Mouse (Mus musculus) spleen, adult 10 weeks (tissue): ENCODE measurements around the gene Hus1b. TPM values are rescaled to one million over a fixed set of nuclear protein-coding genes. Genes with fewer than 3 reads are reported as not detected.

Experiments used
- polyA plus RNA-seq: library from polyadenylated mRNA; stranded (reverse); fragments of 350-450 nt; fragmentation: Illumina TruSeq; extraction: RNeasy Lipid Tissue Mini Kit (QIAGEN cat#74804); gene quantifications from one replicate; pipeline ENCODE4 v1.2.3, GENCODE M21; 2015; ENCODE audit warnings: low replicate concordance; ENCODE audit not compliant: insufficient read depth

Hus1b gene
- polyA plus RNA-seq = not detected

DNA sequence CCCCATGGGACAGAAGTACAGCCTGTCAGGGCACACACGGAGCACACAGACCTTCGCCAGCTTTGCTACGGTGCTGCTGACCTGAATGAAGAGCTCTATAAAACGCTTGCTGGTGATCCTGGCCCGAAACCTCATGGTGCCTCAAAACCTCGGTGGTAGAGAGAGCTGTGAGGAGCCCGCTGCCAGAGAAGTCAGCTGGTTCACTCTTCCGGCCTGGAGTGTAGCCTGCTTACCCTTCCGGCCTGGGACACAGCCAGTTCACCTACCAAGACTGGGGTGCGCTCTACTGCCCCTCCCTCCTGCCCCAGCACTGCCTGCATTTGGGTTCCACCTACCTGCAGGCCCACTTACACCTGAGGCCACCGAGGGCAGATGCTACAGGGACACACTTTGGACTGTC is at the start of gene Hus1b:
Gene Hus1b (minus strand): TSS at position 220 of the 400 bp plus-strand sequence.

DNA sequence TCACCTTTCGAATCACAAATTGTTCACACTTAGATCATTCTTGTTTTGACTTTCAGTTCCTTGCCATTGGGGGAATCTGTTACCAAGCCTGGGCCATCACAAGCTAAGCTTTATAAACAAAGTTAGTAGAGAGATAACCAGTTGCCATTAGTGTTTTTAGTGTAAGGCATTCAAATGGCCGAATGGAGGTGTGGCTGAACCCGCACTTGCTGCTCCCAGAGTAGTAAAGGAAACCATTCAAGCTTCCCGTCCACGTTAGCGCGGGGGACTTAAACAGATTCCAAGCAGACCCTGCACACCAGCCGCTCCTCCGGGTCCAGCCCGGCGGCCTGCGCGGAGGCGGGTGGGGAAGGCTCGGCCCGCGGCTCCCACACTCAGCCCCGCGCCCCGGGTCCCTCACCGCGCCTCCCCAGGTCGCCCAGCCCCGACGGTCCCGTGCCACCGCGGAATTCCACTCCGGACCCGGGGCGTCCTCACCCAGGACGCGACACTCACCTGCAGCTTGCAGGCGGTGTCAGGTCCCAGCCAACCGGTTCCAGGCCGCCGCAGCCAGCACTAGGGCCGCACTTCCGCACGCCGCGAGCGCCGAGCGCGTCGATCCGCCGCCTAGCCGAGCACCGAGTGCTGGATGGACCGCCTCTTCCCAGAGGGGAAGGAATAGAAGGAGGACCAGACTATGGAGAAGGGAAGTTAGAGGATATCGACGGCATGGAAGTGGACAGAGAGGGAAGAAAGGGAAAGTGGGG is 26.1 kb upstream of the Hus1b start, which contains the start of the genes Exoc2 and Gm5447:
Gene Exoc2 (minus strand): TSS at position 593 of the 746 bp plus-strand sequence.
Gene Gm5447 (plus strand): TSS at position 704 of the 746 bp plus-strand sequence.

Other genes starting within 250 kb of the Hus1b start
- 71.9 TPM for gene Irf4, start 198.5 kb downstream of the Hus1b start, polyA plus RNA-seq
- gene Exoc2, start 26.3 kb upstream of the Hus1b start, polyA plus RNA-seq = 35.8 TPM
- not detected for gene Gm5447, start 26.4 kb upstream of the Hus1b start, polyA plus RNA-seq